In the genomic region with DNA sequence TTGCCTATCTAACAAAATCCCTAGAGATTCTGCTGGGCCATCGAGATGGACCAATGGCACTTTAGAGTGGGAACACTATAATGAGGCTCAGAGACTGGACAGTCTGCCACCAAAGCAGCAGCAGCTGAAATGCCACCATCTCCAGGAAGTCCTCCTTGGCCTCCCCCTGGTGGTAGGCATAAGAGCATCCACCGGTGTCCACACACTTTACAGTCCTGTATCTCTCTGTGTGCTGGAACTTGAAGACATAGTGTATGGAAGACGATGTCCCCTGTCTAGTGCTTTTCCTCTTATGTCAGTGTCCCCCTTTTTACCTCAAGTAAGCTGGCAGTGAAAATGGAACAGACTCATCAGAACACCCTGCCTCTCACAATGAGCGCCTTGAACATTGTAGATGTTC, we compare ENCODE assay signal across 11 mouse cellular contexts. TPM values are rescaled to one million over a fixed set of nuclear protein-coding genes. Genes with fewer than 3 reads are reported as not detected.
DNase-seq lines count a peak whose midpoint lies in the region; ATAC-seq and TF ChIP-seq lines count a peak whose summit lies in the region.
"Had no signal": no experiment of that assay in that cellular context is flagged by ENCODE, and none has a peak within 500 bp of the region (broad histone marks: within the 10 kb centered on the region; RNA-seq: fewer than 3 reads in every experiment).

No protein-coding gene starts in this region.

- no peak for DNase-seq in heart, postnatal 4 days
- peak; percentile 88 for DNase-seq in induced T-regulatory cell, adult 2 months (ENCODE audit: low read depth)
- peak; percentile 32 to 42 for DNase-seq in natural killer cell, adult 2 months (ENCODE audit: low spot score in 2 of 2)
- no peak for DNase-seq in urinary bladder, postnatal 25 days (ENCODE audit: low spot score)
- no peak for DNase-seq in left cerebral cortex, adult 9 months (ENCODE audit: low spot score in 2 of 2)
- DNase-seq in adrenal gland, postnatal 10 days: no peak
- DNase-seq: cerebellum, postnatal 14 days had no signal

- no peaks in the 10 kb centered on the region for H3K36me3 ChIP-seq in heart, embryonic 11.5 days (ENCODE audit: control insufficient read depth, insufficient read depth, low read length)
- no peaks in the 10 kb centered on the region for H3K36me3 ChIP-seq in E14TG2a.4 (ENCODE audit: insufficient read depth, low read length)
- H3K36me3 ChIP-seq: heart, embryonic 15.5 days; limb, embryonic 12.5 days had no signal

- H3K9ac ChIP-seq in heart, embryonic 11.5 days (ENCODE audit: low read depth, low read length): no peak overlapping the region
- H3K9ac ChIP-seq: limb, embryonic 12.5 days had no signal

- peak; percentile 25; the same call in 1 of the 2 replicates for TF ChIP-seq CTCF in E14TG2a.4 (conservative IDR thresholded peaks at IDR 0.05; ENCODE audit: low read length)

- no peak for ATAC-seq in heart, embryonic 11.5 days (replicated peaks; ENCODE audit: insufficient number of reproducible peaks, low FRiP score, low TSS enrichment)

- no peak overlapping the region for H3K4me3 ChIP-seq in heart, embryonic 11.5 days (ENCODE audit: low read depth, low read length)
- H3K4me3 ChIP-seq in E14TG2a.4 (replicated peaks; ENCODE audit: low read length): no peak overlapping the region

- WGBS in heart, embryonic 11.5 days (ENCODE audit: insufficient replicate concordance): 62% methylated on average over 4 of the region's 4 CpGs

- H3K4me1 ChIP-seq in heart, embryonic 11.5 days (ENCODE audit: control insufficient read depth, insufficient read depth, low read length): peaks cover 26% of the 10 kb centered on the region
- peaks cover 32% of the 10 kb centered on the region for H3K4me1 ChIP-seq in E14TG2a.4 (replicated peaks; ENCODE audit: low read depth, low read length)

- 0 out of 2 replicates have a peak, but pooled peaks cover 2% of the 10 kb centered on the region for H3K27me3 ChIP-seq in heart, embryonic 11.5 days (ENCODE audit: control insufficient read depth, insufficient read depth, low read length)
- peaks cover 30% of the 10 kb centered on the region for H3K27me3 ChIP-seq in E14TG2a.4 (ENCODE audit: insufficient read depth, low read length)
- H3K27me3 ChIP-seq: heart, embryonic 15.5 days had no signal

- no peaks in the 10 kb centered on the region for H3K9me3 ChIP-seq in heart, embryonic 11.5 days (replicated peaks; ENCODE audit: control insufficient read depth, low read length)
- no peaks in the 10 kb centered on the region for H3K9me3 ChIP-seq in E14TG2a.4 (ENCODE audit: low read length)
- H3K9me3 ChIP-seq: heart, embryonic 15.5 days; limb, embryonic 12.5 days had no signal

- H3K27ac ChIP-seq in heart, embryonic 11.5 days (ENCODE audit: low read depth, low read length): peak overlapping the region; percentile 37
- H3K27ac ChIP-seq: heart, embryonic 15.5 days; limb, embryonic 12.5 days had no signal

- H3K4me2 ChIP-seq in heart, embryonic 11.5 days: peak overlapping the region; percentile 81

RNA-seq across cellular contexts. Expression of a gene that starts 1.0 kb away (rescaled TPM):
- polyA plus RNA-seq in heart, embryonic 11.5 days (2014; fragmentation: Nextera tagmentation; extraction: Ambion mirVana): 3.0 and 4.3 TPM in 2 replicates
- 10 to 100 TPM; 12.7 to 13.7 TPM for total RNA-seq in heart, postnatal 4 days (2021)
- 10 to 100 TPM; 35.1 to 37.9 TPM for total RNA-seq in adrenal gland, postnatal 10 days (2021)

Comparison
In these comparisons a context has a peak if more than half of its experiments do, and no peak if none do; other contexts are left out.
1. DNase-seq: peak in induced T-regulatory cell, adult 2 months (single experiment) and natural killer cell, adult 2 months (2 of 2); none in heart, postnatal 4 days (single experiment), urinary bladder, postnatal 25 days (single experiment), left cerebral cortex, adult 9 months (0 of 2) and adrenal gland, postnatal 10 days (single experiment).